Mouse (Mus musculus): Measurements from ENCODE around the gene Chit1.

- TF ChIP-seq CTCF (IDR thresholded peaks at IDR 0.05; ENCODE audit: borderline replicate concordance, extremely low read depth, insufficient read depth, insufficient read length) (no peak), POLR2A (IDR thresholded peaks at IDR 0.05; ENCODE audit: borderline replicate concordance, extremely low read depth, insufficient read depth, insufficient read length, poor library complexity, severe bottlenecking) (no peak)
Measured at GRCm38 (mm10) chr1:134160404-134160803, 49.4 kb downstream of the Chit1 start.
